Mouse (Mus musculus): ENCODE data around the gene Hp1bp3. TPM values are rescaled to one million over a fixed set of nuclear protein-coding genes. Genes with fewer than 3 reads are reported as not detected.

Hp1bp3 gene
- polyA plus RNA-seq, 1 experiment = 54.7 TPM

GRCm38 (mm10) chr4:138292028-138292427 lies 75.9 kb downstream of the Hp1bp3 start:
- Histone ChIP-seq H3K79me2 (ENCODE audit: control insufficient read depth, insufficient read depth) (no peaks in the 10 kb centered on the region), H3K36me3 (ENCODE audit: control insufficient read depth, insufficient read depth) (no peaks in the 10 kb centered on the region), H3K4me3 (no peak overlapping the region), H3ac (ENCODE audit: control insufficient read depth, insufficient read length) (no peak overlapping the region), H3K4me2 (ENCODE audit: low read depth) (no peak overlapping the region), H3K27me3 (ENCODE audit: control insufficient read depth, insufficient read depth, insufficient read length) (peaks cover 51% of the 10 kb centered on the region)
- TF ChIP-seq TCF12 (IDR thresholded peaks at IDR 0.05; ENCODE audit: insufficient read depth, poor library complexity, severe bottlenecking) (no peak), TCF3 (IDR thresholded peaks at IDR 0.05; ENCODE audit: insufficient read length, low read depth) (no peak), E2F4 (IDR thresholded peaks at IDR 0.05; ENCODE audit: insufficient read depth) (no peak), SRF (IDR thresholded peaks at IDR 0.05; ENCODE audit: control insufficient read depth, insufficient read length, low read depth) (no peak), POLR2A (IDR thresholded peaks at IDR 0.05; ENCODE audit: insufficient read length, low read depth) (no peak), REST (IDR thresholded peaks at IDR 0.05; ENCODE audit: insufficient read depth, insufficient read length) (no peak), MYOD1 (IDR thresholded peaks at IDR 0.05; ENCODE audit: control insufficient read depth in 1 of 3, insufficient read length in 2 of 3, low read depth in 2 of 3) (no peak), CEBPB (IDR thresholded peaks at IDR 0.05; ENCODE audit: insufficient read depth, poor library complexity, severe bottlenecking) (no peak), POLR2AphosphoS2 (IDR thresholded peaks at IDR 0.05; ENCODE audit: insufficient read length, low read depth) (no peak), MYOG (IDR thresholded peaks at IDR 0.05; ENCODE audit: control insufficient read depth in 1 of 3, insufficient read depth in 1 of 3, insufficient read length in 2 of 3, low read depth in 2 of 3) (no peak), USF1 (IDR thresholded peaks at IDR 0.05; ENCODE audit: low read depth) (no peak)

- Histone ChIP-seq H3K79me2 (ENCODE audit: control insufficient read depth, insufficient read depth) (no peaks in the 10 kb centered on the region), H3K27me3 (ENCODE audit: control insufficient read depth, insufficient read depth, insufficient read length) (peaks cover 41% of the 10 kb centered on the region), H3K4me3 (no peak overlapping the region), H3K36me3 (ENCODE audit: control insufficient read depth, insufficient read depth) (no peaks in the 10 kb centered on the region), H3K4me2 (ENCODE audit: low read depth) (no peak overlapping the region), H3ac (ENCODE audit: control insufficient read depth, insufficient read length) (no peak overlapping the region)
- TF ChIP-seq MAX (IDR thresholded peaks at IDR 0.05; ENCODE audit: low read depth) = no peak
- no peak for TF ChIP-seq POLR2AphosphoS2 (IDR thresholded peaks at IDR 0.05; ENCODE audit: insufficient read length, low read depth)
- TF ChIP-seq REST (IDR thresholded peaks at IDR 0.05; ENCODE audit: insufficient read depth, insufficient read length) = no peak
- TF ChIP-seq POLR2A (IDR thresholded peaks at IDR 0.05; ENCODE audit: insufficient read length, low read depth) = no peak
- TF ChIP-seq MYOD1 (IDR thresholded peaks at IDR 0.05; ENCODE audit: control insufficient read depth in 1 of 3, insufficient read length in 2 of 3, low read depth in 2 of 3) = no peak
- TF ChIP-seq E2F4 (IDR thresholded peaks at IDR 0.05; ENCODE audit: insufficient read depth) = no peak
- no peak for TF ChIP-seq TCF3 (IDR thresholded peaks at IDR 0.05; ENCODE audit: insufficient read length, low read depth)
- no peak for TF ChIP-seq MYOG (IDR thresholded peaks at IDR 0.05; ENCODE audit: control insufficient read depth in 1 of 3, insufficient read depth in 1 of 3, insufficient read length in 2 of 3, low read depth in 2 of 3)
- TF ChIP-seq SRF (IDR thresholded peaks at IDR 0.05; ENCODE audit: control insufficient read depth, insufficient read length, low read depth) = no peak
- TF ChIP-seq CEBPB (IDR thresholded peaks at IDR 0.05; ENCODE audit: insufficient read depth, poor library complexity, severe bottlenecking) = no peak
- TF ChIP-seq TCF12 (IDR thresholded peaks at IDR 0.05; ENCODE audit: insufficient read depth, poor library complexity, severe bottlenecking) = no peak
Measured at GRCm38 (mm10) chr4:138293261-138293948, 77.3 kb downstream of the Hp1bp3 start.

DNA sequence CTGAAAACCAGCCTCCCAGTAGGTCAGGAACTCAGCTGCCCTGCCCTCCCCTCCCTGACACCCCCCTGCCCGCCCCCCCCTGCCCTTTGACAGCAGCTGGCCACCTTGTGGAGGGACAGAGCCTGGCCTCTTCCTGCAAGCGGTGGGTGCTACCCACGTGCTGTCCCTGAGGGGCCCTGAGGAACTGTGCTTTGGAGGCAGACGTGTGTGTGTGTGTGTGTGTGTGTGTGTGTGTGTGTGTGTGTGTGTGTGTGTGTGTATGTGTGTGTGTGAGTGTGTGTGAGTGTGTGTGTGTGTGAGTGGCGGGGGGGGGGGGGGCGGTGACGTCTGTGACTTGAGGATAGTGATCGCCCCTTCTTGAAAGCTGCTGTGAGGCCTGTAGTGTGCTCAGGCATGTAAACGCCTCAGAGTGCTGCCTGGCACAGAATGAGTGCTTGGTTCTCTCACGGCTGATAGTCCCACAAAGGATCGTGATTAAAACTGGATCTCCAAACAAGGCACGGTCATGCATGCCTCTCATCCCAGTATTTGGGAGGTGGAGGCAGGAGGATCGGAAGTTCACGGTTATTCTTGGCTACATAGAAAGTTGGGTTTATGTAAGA lies 78.0 kb downstream of the Hp1bp3 start:
- Histone ChIP-seq H3K4me2 (ENCODE audit: low read depth) (no peak overlapping the region), H3K36me3 (ENCODE audit: control insufficient read depth, insufficient read depth) (no peaks in the 10 kb centered on the region), H3K27me3 (ENCODE audit: control insufficient read depth, insufficient read depth, insufficient read length) (peaks cover 38% of the 10 kb centered on the region), H3K79me2 (ENCODE audit: control insufficient read depth, insufficient read depth) (no peaks in the 10 kb centered on the region), H3ac (ENCODE audit: control insufficient read depth, insufficient read length) (no peak overlapping the region), H3K4me3 (no peak overlapping the region)
- TF ChIP-seq CEBPB (IDR thresholded peaks at IDR 0.05; ENCODE audit: insufficient read depth, poor library complexity, severe bottlenecking) = no peak
- no peak for TF ChIP-seq TCF12 (IDR thresholded peaks at IDR 0.05; ENCODE audit: insufficient read depth, poor library complexity, severe bottlenecking)

Other genes with a start within 250 kb of the Hp1bp3 start
- gene Eif4g3, start 223.3 kb upstream of the Hp1bp3 start, polyA plus RNA-seq (2012; fragmentation: generic; extraction: Trizol) = 32.9 TPM
- 0.08 TPM for gene Sh2d5, start 34.1 kb downstream of the Hp1bp3 start, polyA plus RNA-seq (2012; fragmentation: generic; extraction: Trizol)
- 0.20 TPM for gene Kif17, start 34.1 kb downstream of the Hp1bp3 start, polyA plus RNA-seq (2012; fragmentation: generic; extraction: Trizol)
- 162 TPM for gene Ddost, start 88.4 kb downstream of the Hp1bp3 start, polyA plus RNA-seq (2012; fragmentation: generic; extraction: Trizol)
- 60.9 TPM for gene Pink1, start 110.0 kb downstream of the Hp1bp3 start, polyA plus RNA-seq (2012; fragmentation: generic; extraction: Trizol)
- gene Cda, start 151.7 kb downstream of the Hp1bp3 start, polyA plus RNA-seq (2012; fragmentation: generic; extraction: Trizol) = 6.0 TPM
- gene Fam43b, start 180.2 kb downstream of the Hp1bp3 start, polyA plus RNA-seq (2012; fragmentation: generic; extraction: Trizol) = not detected
- gene Mul1, start 218.4 kb downstream of the Hp1bp3 start, polyA plus RNA-seq (2012; fragmentation: generic; extraction: Trizol) = 36.2 TPM
- gene Camk2n1, start 238.0 kb downstream of the Hp1bp3 start, polyA plus RNA-seq (2012; fragmentation: generic; extraction: Trizol) = 0.48 TPM